In genomic region chr10:122231818-122232217, GRCm38 (mm10) we compare ENCODE assay signal across 16 mouse cellular contexts.
"Had no signal": no experiment of that assay in that cellular context is flagged by ENCODE, and none has a peak within 500 bp of the region (broad histone marks: within the 10 kb centered on the region; RNA-seq: fewer than 3 reads in every experiment).

No protein-coding gene starts in this region.

- H3K36me3 ChIP-seq: lung, embryonic 15.5 days; midbrain, embryonic 13.5 days; midbrain, embryonic 15.5 days; neural tube, embryonic 12.5 days; stomach, embryonic 15.5 days had no signal

- H3K27ac ChIP-seq: lung, embryonic 15.5 days; macrophage; midbrain, embryonic 13.5 days; midbrain, embryonic 15.5 days; neural tube, embryonic 12.5 days; stomach, embryonic 15.5 days; stomach, postnatal 0 days had no signal

- H3K9me3 ChIP-seq: lung, embryonic 15.5 days; midbrain, embryonic 13.5 days; midbrain, embryonic 15.5 days; neural tube, embryonic 12.5 days; stomach, embryonic 15.5 days had no signal

- ATAC-seq: lung, postnatal 0 days; midbrain, embryonic 13.5 days; midbrain, embryonic 15.5 days had no signal

- H3K4me1 ChIP-seq: megakaryocyte, embryonic 14.5 days; midbrain, embryonic 13.5 days; midbrain, embryonic 15.5 days; neural tube, embryonic 12.5 days; stomach, embryonic 15.5 days had no signal

- DNase-seq: lung, postnatal 14 days; lung, postnatal 36 days; right cerebral cortex, postnatal 14 days; thymus, adult 2 months; thymus, postnatal 25 days; thymus, postnatal 4 days had no signal

- H3K9ac ChIP-seq: lung, embryonic 15.5 days; midbrain, embryonic 13.5 days; midbrain, embryonic 15.5 days; neural tube, embryonic 12.5 days; stomach, embryonic 15.5 days had no signal

- H3K4me2 ChIP-seq: lung, embryonic 15.5 days; midbrain, embryonic 11.5 days; midbrain, embryonic 13.5 days; midbrain, embryonic 15.5 days; neural tube, embryonic 12.5 days; stomach, embryonic 15.5 days had no signal

- H3K4me3 ChIP-seq: lung, embryonic 15.5 days; megakaryocyte, embryonic 14.5 days; midbrain, embryonic 13.5 days; midbrain, embryonic 15.5 days; neural tube, embryonic 12.5 days; stomach, embryonic 15.5 days had no signal

- H3K27me3 ChIP-seq: lung, embryonic 15.5 days; megakaryocyte, embryonic 14.5 days; midbrain, embryonic 13.5 days; midbrain, embryonic 15.5 days; neural tube, embryonic 12.5 days; stomach, embryonic 15.5 days had no signal
